10 mouse cellular contexts compared by ENCODE assay signal in the genomic region with DNA sequence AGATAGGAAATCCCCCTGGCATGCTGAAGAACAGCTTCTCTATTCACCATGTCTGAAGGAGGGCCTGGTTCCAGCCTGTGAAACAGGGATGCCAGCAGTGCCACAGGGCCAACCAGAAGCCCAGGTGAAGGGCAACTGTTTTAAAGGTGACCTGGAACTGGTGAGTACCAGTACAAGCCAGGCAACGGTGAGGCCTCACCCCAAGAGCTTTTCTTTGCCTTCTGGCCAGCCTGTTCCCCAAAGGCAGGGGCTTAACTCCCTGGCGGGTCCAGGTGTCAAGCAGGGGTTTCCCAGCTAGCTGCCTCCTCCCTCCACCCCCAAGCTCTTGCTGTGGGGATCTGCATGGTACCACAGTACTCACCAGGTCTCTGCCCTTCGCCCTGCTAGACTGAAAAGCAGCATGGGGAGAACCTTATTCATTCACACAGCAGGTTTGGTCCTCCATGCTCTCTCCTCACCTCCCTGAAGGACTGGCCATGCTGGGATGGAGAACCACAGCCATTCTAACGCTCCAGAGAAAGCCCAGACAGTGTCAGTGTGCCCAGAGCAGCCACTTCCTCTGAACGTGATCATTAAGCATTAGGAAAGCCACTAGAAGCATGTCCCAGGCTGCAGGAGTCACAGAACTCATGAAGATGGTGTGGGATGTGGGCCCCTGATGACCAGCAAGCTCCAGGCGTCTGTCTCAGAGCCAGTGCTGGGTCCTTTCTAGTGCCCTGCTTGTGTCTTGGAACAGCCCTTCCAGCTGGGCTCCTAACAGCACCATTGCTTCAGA. TPM values are rescaled to one million over a fixed set of nuclear protein-coding genes. Genes with fewer than 3 reads are reported as not detected.
A peak's percentile ranks its signal among the peaks of the same experiment; 100 is the strongest.
DNase-seq lines count a peak whose midpoint lies in the region; ATAC-seq and TF ChIP-seq lines count a peak whose summit lies in the region.
"Had no signal": no experiment of that assay in that cellular context is flagged by ENCODE, and none has a peak within 500 bp of the region (broad histone marks: within the 10 kb centered on the region; RNA-seq: fewer than 3 reads in every experiment).

No protein-coding gene starts in this region.

- H3K9me3 ChIP-seq in hindbrain, embryonic 10.5 days: no peaks in the 10 kb centered on the region
- H3K9me3 ChIP-seq in hindbrain, embryonic 11.5 days (ENCODE audit: control insufficient read depth, low read length): no peaks in the 10 kb centered on the region
- peaks cover 7% of the 10 kb centered on the region for H3K9me3 ChIP-seq in G1E (replicated peaks)
- no peaks in the 10 kb centered on the region for H3K9me3 ChIP-seq in hindbrain, embryonic 12.5 days (replicated peaks)
- no peaks in the 10 kb centered on the region for H3K9me3 ChIP-seq in liver, embryonic 15.5 days (replicated peaks)

- no peak overlapping the region for H3K4me2 ChIP-seq in hindbrain, embryonic 11.5 days (replicated peaks; ENCODE audit: low read depth, low read length)
- H3K4me2 ChIP-seq in hindbrain, embryonic 12.5 days (replicated peaks): 0 out of 2 replicates have a peak overlapping the region, but pooled peaks have one; percentile 0
- peak overlapping the region; percentile 18; the same call in 1 of the 2 replicates for H3K4me2 ChIP-seq in liver, embryonic 15.5 days

- no peak overlapping the region for H3K4me3 ChIP-seq in hindbrain, embryonic 10.5 days
- no peak overlapping the region for H3K4me3 ChIP-seq in hindbrain, embryonic 11.5 days (ENCODE audit: low read depth, low read length)
- H3K4me3 ChIP-seq in G1E (ENCODE audit: low read depth, low read length): peak overlapping the region; percentile 84
- H3K4me3 ChIP-seq in hindbrain, embryonic 12.5 days: no peak overlapping the region
- H3K4me3 ChIP-seq in liver, embryonic 15.5 days (replicated peaks): no peak overlapping the region

- H3K36me3 ChIP-seq in hindbrain, embryonic 10.5 days: no peaks in the 10 kb centered on the region
- H3K36me3 ChIP-seq in hindbrain, embryonic 11.5 days (ENCODE audit: control insufficient read depth, insufficient read depth, low read length): no peaks in the 10 kb centered on the region
- peaks cover 42% of the 10 kb centered on the region for H3K36me3 ChIP-seq in G1E (replicated peaks)
- H3K36me3 ChIP-seq in hindbrain, embryonic 12.5 days: no peaks in the 10 kb centered on the region
- H3K36me3 ChIP-seq in liver, embryonic 15.5 days (replicated peaks): no peaks in the 10 kb centered on the region

- no peak for ATAC-seq in hindbrain, embryonic 11.5 days (ENCODE audit: low FRiP score)
- no peak for ATAC-seq in G1E (ENCODE audit: extremely low read depth, insufficient number of reproducible peaks, low FRiP score, poor library complexity, severe bottlenecking)
- ATAC-seq in hindbrain, embryonic 12.5 days (ENCODE audit: low FRiP score): no peak
- ATAC-seq in liver, embryonic 15.5 days (ENCODE audit: insufficient read depth): no peak

- no peak for DNase-seq in hindbrain, embryonic 10.5 days (ENCODE audit: low spot score)
- no peak for DNase-seq in hindbrain, embryonic 11.5 days (ENCODE audit: low spot score)
- DNase-seq in G1E (ENCODE audit: low spot score) (no peak), MN1 (ENCODE audit: low spot score) (no peak)
- DNase-seq in urinary bladder, adult 18-20 months (ENCODE audit: low spot score in 2 of 2): no peak
- DNase-seq in cerebellum, adult 9-11 months: no peak
- DNase-seq: cerebellum, postnatal 10 days had no signal

- peak overlapping the region; percentile 45 for H3K27ac ChIP-seq in hindbrain, embryonic 10.5 days
- no peak overlapping the region for H3K27ac ChIP-seq in hindbrain, embryonic 11.5 days (ENCODE audit: low read depth, low read length)
- no peak overlapping the region for H3K27ac ChIP-seq in hindbrain, embryonic 12.5 days
- H3K27ac ChIP-seq in liver, embryonic 15.5 days (replicated peaks): no peak overlapping the region

- H3K27me3 ChIP-seq in hindbrain, embryonic 10.5 days (ENCODE audit: insufficient read depth, poor library complexity, severe bottlenecking): peaks cover 34% of the 10 kb centered on the region
- peaks cover 15% of the 10 kb centered on the region for H3K27me3 ChIP-seq in hindbrain, embryonic 11.5 days (ENCODE audit: control insufficient read depth, insufficient read depth, low read length)
- no peaks in the 10 kb centered on the region for H3K27me3 ChIP-seq in G1E (ENCODE audit: insufficient read depth, low read length)
- H3K27me3 ChIP-seq in hindbrain, embryonic 12.5 days: peaks cover 23% of the 10 kb centered on the region
- H3K27me3 ChIP-seq in liver, embryonic 15.5 days: peaks cover 37% of the 10 kb centered on the region

- 39% methylated on average over 6 of the region's 6 CpGs for WGBS in hindbrain, embryonic 10.5 days
- WGBS in hindbrain, embryonic 11.5 days: 41% methylated on average over 6 of the region's 6 CpGs
- 41% methylated on average over 6 of the region's 6 CpGs for WGBS in hindbrain, embryonic 12.5 days
- 43% methylated on average over 6 of the region's 6 CpGs for WGBS in liver, embryonic 15.5 days (ENCODE audit: insufficient replicate concordance)

- no peak overlapping the region for H3K9ac ChIP-seq in hindbrain, embryonic 11.5 days (ENCODE audit: low read depth, low read length)
- H3K9ac ChIP-seq in hindbrain, embryonic 12.5 days: no peak overlapping the region; the same call in 1 of the 2 replicates
- no peak overlapping the region for H3K9ac ChIP-seq in liver, embryonic 15.5 days

- no peak for TF ChIP-seq CTCF in G1E (IDR thresholded peaks at IDR 0.05; ENCODE audit: low read depth, low read length)

- peaks cover 52% of the 10 kb centered on the region for H3K4me1 ChIP-seq in hindbrain, embryonic 10.5 days (replicated peaks)
- H3K4me1 ChIP-seq in hindbrain, embryonic 11.5 days (replicated peaks; ENCODE audit: control insufficient read depth, insufficient read depth, low read length): no peaks in the 10 kb centered on the region; the same call in 1 of the 2 replicates
- peaks cover 90% of the 10 kb centered on the region for H3K4me1 ChIP-seq in G1E (ENCODE audit: insufficient read depth, low read depth, low read length)
- peaks cover 15% of the 10 kb centered on the region; the same call in 1 of the 2 replicates for H3K4me1 ChIP-seq in hindbrain, embryonic 12.5 days
- peaks cover 46% of the 10 kb centered on the region for H3K4me1 ChIP-seq in liver, embryonic 15.5 days (replicated peaks)

RNA-seq across cellular contexts. Expression of a gene that starts 2.8 kb away (rescaled TPM):
- polyA plus RNA-seq in hindbrain, embryonic 10.5 days (2016; fragmentation: Nextera tagmentation; extraction: Ambion mirVana): 2.7 and 3.4 TPM in 2 replicates
- polyA plus RNA-seq in hindbrain, embryonic 11.5 days (2014; fragmentation: Nextera tagmentation; extraction: Ambion mirVana): 3.5 and 3.6 TPM in 2 replicates
- total RNA-seq in G1E (2014; fragmentation: Nextera tagmentation): 1.6 and 1.7 TPM in 2 replicates
- 6.2 and 7.7 TPM in 2 replicates for total RNA-seq in G1E (2017)
- polyA plus RNA-seq in G1E (2012): 13.0 and 18.9 TPM in 2 replicates
- polyA plus RNA-seq in hindbrain, embryonic 12.5 days (2016; fragmentation: Nextera tagmentation; extraction: Ambion mirVana): 5.4 and 6.4 TPM in 2 replicates
- polyA plus RNA-seq in liver, embryonic 15.5 days (2015; fragmentation: Nextera tagmentation; extraction: Ambion mirVana): 1.0 and 1.2 TPM in 2 replicates

RNA-seq across cellular contexts. Expression of a gene that starts 5.9 kb away (rescaled TPM):
- not detected in 2 replicates for polyA plus RNA-seq in hindbrain, embryonic 10.5 days (2016; fragmentation: Nextera tagmentation; extraction: Ambion mirVana)
- polyA plus RNA-seq in hindbrain, embryonic 11.5 days (2014; fragmentation: Nextera tagmentation; extraction: Ambion mirVana): not detected in 2 replicates
- total RNA-seq in G1E (2014; fragmentation: Nextera tagmentation) (not detected in 2 replicates), G1E (2017) (not detected in 2 replicates)
- polyA plus RNA-seq in G1E (2012): not detected in 2 replicates
- polyA plus RNA-seq in hindbrain, embryonic 12.5 days (2016; fragmentation: Nextera tagmentation; extraction: Ambion mirVana): not detected in 2 replicates
- not detected in 2 replicates for polyA plus RNA-seq in liver, embryonic 15.5 days (2015; fragmentation: Nextera tagmentation; extraction: Ambion mirVana)
- total RNA-seq: hematopoietic stem cell, adult 5-6 weeks had no signal

RNA-seq across cellular contexts. Expression of a gene that starts 8.2 kb away (rescaled TPM):
- not detected in 2 replicates for polyA plus RNA-seq in hindbrain, embryonic 10.5 days (2016; fragmentation: Nextera tagmentation; extraction: Ambion mirVana)
- not detected in 2 replicates for polyA plus RNA-seq in hindbrain, embryonic 11.5 days (2014; fragmentation: Nextera tagmentation; extraction: Ambion mirVana)
- not detected in 2 replicates for total RNA-seq in G1E (2014; fragmentation: Nextera tagmentation)
- total RNA-seq in G1E (2017): not detected in 2 replicates
- not detected in 2 replicates for polyA plus RNA-seq in G1E (2012)
- not detected in 2 replicates for polyA plus RNA-seq in hindbrain, embryonic 12.5 days (2016; fragmentation: Nextera tagmentation; extraction: Ambion mirVana)
- not detected in 2 replicates for polyA plus RNA-seq in liver, embryonic 15.5 days (2015; fragmentation: Nextera tagmentation; extraction: Ambion mirVana)
- total RNA-seq: hematopoietic stem cell, adult 5-6 weeks had no signal

RNA-seq across cellular contexts. Expression of a gene that starts 13.4 kb away (rescaled TPM):
- not detected in 2 replicates for polyA plus RNA-seq in hindbrain, embryonic 10.5 days (2016; fragmentation: Nextera tagmentation; extraction: Ambion mirVana)
- polyA plus RNA-seq in hindbrain, embryonic 11.5 days (2014; fragmentation: Nextera tagmentation; extraction: Ambion mirVana): not detected in 2 replicates
- total RNA-seq in G1E (2014; fragmentation: Nextera tagmentation) (not detected in 2 replicates), G1E (2017) (0.49 TPM in 1 of 2 replicates, not detected in the other)
- not detected in 2 replicates for polyA plus RNA-seq in G1E (2012)
- polyA plus RNA-seq in hindbrain, embryonic 12.5 days (2016; fragmentation: Nextera tagmentation; extraction: Ambion mirVana): not detected in 2 replicates
- not detected in 2 replicates for polyA plus RNA-seq in liver, embryonic 15.5 days (2015; fragmentation: Nextera tagmentation; extraction: Ambion mirVana)
- total RNA-seq: hematopoietic stem cell, adult 5-6 weeks had no signal

RNA-seq across cellular contexts. Expression of a gene that starts 23.1 kb away (rescaled TPM):
- not detected in 2 replicates for polyA plus RNA-seq in hindbrain, embryonic 10.5 days (2016; fragmentation: Nextera tagmentation; extraction: Ambion mirVana)
- not detected in 2 replicates for polyA plus RNA-seq in hindbrain, embryonic 11.5 days (2014; fragmentation: Nextera tagmentation; extraction: Ambion mirVana)
- total RNA-seq in G1E (2014; fragmentation: Nextera tagmentation) (not detected in 2 replicates), G1E (2017) (not detected in 2 replicates)
- polyA plus RNA-seq in G1E (2012): not detected in 2 replicates
- polyA plus RNA-seq in hindbrain, embryonic 12.5 days (2016; fragmentation: Nextera tagmentation; extraction: Ambion mirVana): 0.57 TPM in 1 of 2 replicates, not detected in the other
- polyA plus RNA-seq in liver, embryonic 15.5 days (2015; fragmentation: Nextera tagmentation; extraction: Ambion mirVana): not detected in 2 replicates
- total RNA-seq: hematopoietic stem cell, adult 5-6 weeks had no signal
